Mouse (Mus musculus) kidney, adult 2 months (tissue): Measurements from ENCODE around the gene Gm11084.

Experiments used
- CTCF ChIP-seq: fragments of 200-500 bp; conservative IDR thresholded peaks from 2 replicates; pipeline ENCODE4 v1.5.1; 2011; ENCODE audit warnings: low read depth, mild to moderate bottlenecking, control low read depth, low read length, moderate library complexity, mixed read lengths; ENCODE audit not compliant: insufficient read depth, insufficient read length
- POLR2A ChIP-seq: fragments of 200-500 bp; IDR thresholded peaks from one replicate; pipeline ENCODE4 v1.6.1; 2011; ENCODE audit warnings: low read depth, low read length, control low read depth

GRCm38 (mm10) chr2:72952979-72953378 is 33.5 kb downstream of the Gm11084 start:
- TF ChIP-seq CTCF (no peak), POLR2A (no peak)
